Mouse (Mus musculus) gastrocnemius, postnatal 14 days (tissue): ENCODE measurements at regions not wholly inside any gene's neighbourhood (a gene's known extent, or its start where the extent isn't known, plus 50 kb on each side); places are given as distances from the start of the nearest gene placed in this dataset.
A peak's percentile ranks its signal among the peaks of the same experiment; 100 is the strongest.
"Not testable (repeated sequence)": the region's sequence is repeated elsewhere in the genome, so short reads cannot be mapped to it uniquely, and the experiment has no call there.

ENCODE experiments used
- DNase-seq: peaks from one replicate; pipeline ENCODE4 v3.0.0; 2021; ENCODE audit warnings: mixed read lengths
- intact Hi-C: fragments of 180-260 bp; cut with DNase I; formaldehyde crosslinking; loops from one replicate; pipeline ENCODE4 v1.15.1; 2025; ENCODE audit warnings: low total_unique reads

GRCm38 (mm10) chr12:90664436-90664835 lies 73.8 kb downstream of the Dio2 start:
- intact Hi-C loops, result no loop called here
- no peak for DNase-seq

DNA sequence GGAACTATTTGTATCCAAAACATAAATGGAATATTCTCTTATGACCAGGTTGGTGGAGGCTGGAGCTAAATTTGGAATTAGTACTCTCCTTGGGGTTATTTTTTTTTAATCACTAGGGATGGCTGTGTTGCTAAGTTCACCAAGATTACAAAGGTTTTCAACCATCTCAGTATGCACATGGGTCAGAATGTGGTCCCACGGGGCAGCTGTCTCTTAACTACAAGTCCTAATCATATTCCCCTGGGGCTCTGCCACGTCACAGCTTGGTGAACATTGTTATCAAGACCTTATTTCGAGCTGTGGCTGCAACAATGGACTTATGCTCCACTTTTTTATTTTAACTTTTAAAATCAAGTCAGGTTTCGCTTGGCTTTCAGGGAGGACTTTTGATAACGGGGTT lies 92.8 kb downstream of the Dio2 start:
- intact Hi-C loops, result no loop called here
- DNase-seq, result no peak

DNA sequence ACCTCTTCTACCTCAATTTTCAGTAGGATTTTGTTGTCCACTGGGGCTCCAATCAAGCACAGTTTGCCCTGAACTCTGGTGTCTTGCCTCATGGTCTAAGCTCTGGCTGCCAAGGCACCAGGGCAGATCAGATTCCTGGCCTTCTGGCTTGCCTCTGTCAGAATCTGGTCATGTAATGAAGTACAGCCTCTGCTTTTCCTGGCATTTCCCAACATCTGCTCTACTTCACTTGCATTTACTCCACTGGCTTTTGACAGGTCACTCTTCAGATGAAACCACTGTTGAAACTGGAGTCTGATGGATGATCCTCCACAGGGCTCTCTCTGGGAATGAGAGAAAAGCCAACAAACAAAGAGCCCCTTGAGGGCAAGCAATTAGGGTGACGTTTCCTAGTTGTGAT lies 94.3 kb downstream of the Dio2 start:
- DNase-seq, result no peak
- intact Hi-C loops, result no loop called here

DNA sequence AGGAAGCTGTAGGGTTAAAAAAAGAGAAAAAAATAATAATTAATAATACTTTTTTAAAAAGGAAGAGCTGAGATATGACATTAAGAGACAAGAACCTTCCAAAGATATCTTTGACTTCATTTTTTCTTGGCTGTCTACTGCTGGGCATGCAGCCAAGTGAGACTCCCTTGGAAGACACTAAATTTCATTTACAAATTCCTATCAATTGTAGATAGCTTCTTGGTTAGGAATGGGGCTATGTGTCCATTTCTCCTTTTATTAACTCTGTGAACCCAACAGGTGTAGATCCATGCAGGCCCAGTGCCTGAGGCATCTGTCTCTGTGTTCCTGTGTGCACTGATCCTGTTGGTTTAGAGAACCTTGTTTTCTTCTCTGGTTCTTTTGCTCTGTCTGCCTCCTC lies 113.4 kb downstream of the Dio2 start:
- DNase-seq, result peak; percentile 32
- intact Hi-C loops, result no loop called here

- intact Hi-C loops, result no loop called here
- no peak for DNase-seq
These were observed 114.8 kb downstream of the Dio2 start for GRCm38 (mm10) chr12:90623426-90623825.

GRCm38 (mm10) chr12:90608810-90609209 lies 129.4 kb downstream of the Dio2 start:
- DNase-seq, result no peak
- intact Hi-C loops, result no loop called here

DNA sequence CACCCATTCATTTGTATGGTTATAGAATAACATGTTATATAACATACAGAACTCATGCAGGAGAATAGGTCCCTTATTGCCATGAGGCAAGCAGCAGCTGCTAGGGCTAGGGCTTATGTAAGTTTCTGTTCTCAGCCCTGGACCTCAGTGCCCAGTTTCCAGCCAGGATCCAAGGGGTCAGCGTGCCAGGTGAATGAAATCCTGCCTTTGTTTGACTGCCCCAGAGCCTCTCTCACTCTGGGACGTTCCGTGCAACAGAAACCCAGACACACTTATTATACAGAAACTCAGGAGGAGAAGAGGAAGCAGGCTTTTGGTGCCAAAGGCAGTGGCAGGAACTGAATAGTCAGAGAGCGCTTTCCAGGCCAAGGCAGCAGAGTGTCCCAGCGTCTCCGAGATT lies 130.3 kb downstream of the Dio2 start:
- intact Hi-C loops, result no loop called here

DNA sequence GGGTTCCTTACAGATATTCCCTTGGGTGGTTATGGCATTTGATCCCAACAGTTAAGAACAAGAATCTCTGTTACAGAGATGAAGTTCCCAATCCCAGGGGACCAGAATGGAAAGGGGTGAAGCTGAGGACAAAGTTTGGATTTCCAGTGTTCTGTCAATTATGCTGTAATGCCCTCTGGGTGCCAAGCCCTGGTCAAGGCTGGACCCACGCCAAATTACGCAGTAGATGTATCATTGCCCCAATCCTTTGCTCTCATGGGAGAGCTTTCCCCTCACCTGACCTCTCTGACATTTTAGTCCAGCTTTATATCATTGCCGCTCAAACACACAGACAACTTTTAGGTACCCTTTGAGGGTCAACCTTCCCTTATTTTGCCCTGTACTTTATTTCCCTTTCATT lies 158.2 kb downstream of the Dio2 start:
- intact Hi-C loops, result no loop called here
- DNase-seq, result no peak

More for the DNA sequence above, 130.3 kb downstream of the Dio2 start:
- DNase-seq, result peak; percentile 16

DNA sequence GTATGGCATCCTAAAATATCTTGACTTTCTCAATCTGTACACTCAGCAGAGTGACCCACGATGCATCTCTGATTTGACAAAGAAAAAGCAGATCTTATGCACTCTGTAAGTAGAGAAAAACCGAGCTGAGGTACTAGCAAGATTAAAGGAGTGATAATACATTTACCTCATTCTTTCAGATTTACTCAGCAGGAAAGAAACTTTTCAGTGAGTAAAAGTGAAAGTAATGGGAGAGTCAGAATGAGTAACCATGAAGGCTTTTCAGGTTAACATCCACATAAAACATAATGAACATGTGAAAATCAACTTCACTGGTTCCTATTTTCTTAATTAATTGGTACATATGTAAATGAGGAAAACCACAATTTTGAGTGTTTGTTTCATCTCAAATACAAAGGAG lies 162.1 kb downstream of the Dio2 start:
- intact Hi-C loops, result no loop called here

GRCm38 (mm10) chr12:90571907-90572306 lies 166.3 kb downstream of the Dio2 start:
- no peak for DNase-seq
- intact Hi-C loops, result no loop called here

More for the DNA sequence above, 162.1 kb downstream of the Dio2 start:
- DNase-seq, result no peak

- intact Hi-C loops, result no loop called here
- DNase-seq, result no peak
These were observed 166.7 kb downstream of the Dio2 start for GRCm38 (mm10) chr12:90571506-90571905.

DNA sequence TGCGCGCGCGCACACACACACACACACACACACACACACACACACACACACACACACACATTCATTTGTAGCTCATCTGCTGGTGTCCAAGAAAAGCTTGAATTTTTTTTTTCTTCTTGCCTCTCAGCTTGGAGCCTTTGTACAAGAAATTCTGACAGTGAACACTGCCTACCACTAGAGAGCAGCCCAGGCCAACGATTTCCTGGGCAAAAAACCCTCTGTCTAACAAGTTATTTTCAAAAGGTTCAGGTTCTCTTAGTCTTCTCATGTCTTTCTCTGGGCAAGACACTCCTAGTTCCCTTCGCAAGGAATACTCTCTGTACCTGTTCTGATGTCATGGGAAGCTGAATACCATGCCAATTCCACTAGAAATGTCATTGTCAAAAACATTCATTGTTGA lies 171.9 kb downstream of the Dio2 start:
- DNase-seq, result peak; percentile 25
- intact Hi-C loops, result no loop called here

DNA sequence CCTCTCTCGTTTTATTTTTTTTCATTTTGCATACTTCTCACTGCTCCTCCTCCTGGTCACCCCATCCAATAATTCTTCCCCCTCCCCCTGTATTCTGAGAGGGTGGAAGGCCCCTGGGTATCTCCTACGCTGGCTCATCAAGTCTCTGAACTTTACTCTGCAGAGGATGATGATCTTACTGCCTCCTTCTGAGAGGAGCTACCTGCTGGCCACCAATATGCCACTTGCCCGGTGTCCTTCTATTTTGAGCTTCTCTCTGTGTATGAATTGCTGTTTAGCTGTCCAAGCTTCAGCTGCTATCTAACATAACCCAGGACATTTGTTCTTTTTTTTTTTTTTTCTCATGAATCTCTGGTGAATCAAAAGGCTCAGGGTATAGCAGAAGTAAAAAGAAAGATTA lies 173.2 kb downstream of the Dio2 start:
- DNase-seq, result no peak
- intact Hi-C loops, result no loop called here

- DNase-seq, intact Hi-C loops: not testable (repeated sequence)
These were observed 173.6 kb downstream of the Dio2 start for GRCm38 (mm10) chr12:90564594-90564993.

GRCm38 (mm10) chr12:90542361-90542760 lies 195.9 kb downstream of the Dio2 start:
- intact Hi-C loops, result no loop called here
- DNase-seq, result no peak
